Mouse (Mus musculus) heart, embryonic 11.5 days (tissue): Measurements from ENCODE around the gene Pkd2l1. TPM values are rescaled to one million over a fixed set of nuclear protein-coding genes. Genes with fewer than 3 reads are reported as not detected.

Experiments
- ATAC-seq: fragments of 200-750 bp; cut with Nextera tagmentation; replicated peaks from 2 replicates; pipeline ENCODE4 v1.8.0; 2017; ENCODE audit warnings: moderate library complexity; ENCODE audit not compliant: insufficient number of reproducible peaks, low FRiP score, low TSS enrichment
- H3K27ac ChIP-seq: fragments of 300-500 bp; sonication (generic); 2 replicates; pipeline ENCODE4 v1.5.1; 2014; ENCODE audit warnings: mild to moderate bottlenecking, low read depth, low read length
- H3K27me3 ChIP-seq: fragments of 300-500 bp; sonication (generic); 2 replicates; pipeline ENCODE4 v1.6.1; 2014; ENCODE audit warnings: mild to moderate bottlenecking, low read length, mixed read lengths; ENCODE audit not compliant: control insufficient read depth, insufficient read depth
- H3K36me3 ChIP-seq: fragments of 300-500 bp; sonication (generic); 2 replicates; pipeline ENCODE4 v1.6.1; 2014; ENCODE audit warnings: mild to moderate bottlenecking, low read length, moderate library complexity, mixed read lengths; ENCODE audit not compliant: control insufficient read depth, insufficient read depth
- H3K4me1 ChIP-seq: fragments of 300-500 bp; sonication (generic); 2 replicates; pipeline ENCODE4 v1.6.1; 2014; ENCODE audit warnings: low read length; ENCODE audit not compliant: control insufficient read depth, insufficient read depth
- H3K4me2 ChIP-seq: fragments of 300-500 bp; sonication (generic); 2 replicates; pipeline ENCODE4 v1.6.1; 2014; ENCODE audit warnings: mild to moderate bottlenecking, moderate library complexity
- H3K4me3 ChIP-seq: fragments of 300-500 bp; sonication (generic); 2 replicates; pipeline ENCODE4 v1.5.1; 2014; ENCODE audit warnings: low read depth, low read length
- H3K9ac ChIP-seq: fragments of 300-500 bp; sonication (generic); 2 replicates; pipeline ENCODE4 v1.6.1; 2014; ENCODE audit warnings: mild to moderate bottlenecking, low read depth, low read length, moderate library complexity
- H3K9me3 ChIP-seq: fragments of 300-500 bp; sonication (generic); replicated peaks from 2 replicates; pipeline ENCODE4 v1.6.1; 2016; ENCODE audit warnings: low read length; ENCODE audit not compliant: control insufficient read depth
- WGBS: fragments of 180-500 bp; shearing (Covaris S2); extraction: QIAGEN DNeasy Blood & Tissue Kit; methylation state at CpG from one replicate; pipeline ENCODE4 v1.1.7; 2014; ENCODE audit not compliant: insufficient replicate concordance; 5-methylcytosine and 5-hydroxymethylcytosine counted together
- polyA plus RNA-seq: library from polyadenylated mRNA; unstranded; fragments of >200 nt; fragmentation: Nextera tagmentation; extraction: Ambion mirVana; gene quantifications from 2 replicates; pipeline ENCODE4 v1.2.1, GENCODE M21; 2014

The Pkd2l1 gene
- polyA plus RNA-seq, 1 experiment from 2014 or later, result not detected

DNA sequence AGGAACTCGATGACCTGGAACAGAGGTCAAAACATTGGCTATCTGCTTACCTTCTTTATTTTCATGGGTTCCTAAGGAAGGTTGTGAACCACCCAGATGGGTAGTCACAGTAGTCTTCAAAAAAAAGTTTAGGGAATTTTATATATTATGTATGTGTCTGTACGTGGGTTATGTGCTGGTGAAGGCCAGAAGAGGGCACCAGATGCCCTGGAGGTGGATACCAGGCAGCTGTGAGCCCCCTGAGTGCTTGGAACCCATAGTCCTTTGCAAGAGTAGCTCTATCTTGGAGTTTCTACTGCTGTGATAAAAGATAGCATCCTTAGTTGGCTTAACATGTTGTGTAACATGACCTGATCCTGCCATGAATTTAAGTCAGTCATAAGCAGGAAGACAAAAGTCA is 14.8 kb upstream of the Pkd2l1 start:
- Histone ChIP-seq H3K9ac (no peak overlapping the region), H3K27ac (no peak overlapping the region), H3K9me3 (no peaks in the 10 kb centered on the region), H3K36me3 (no peaks in the 10 kb centered on the region), H3K27me3 (peaks cover 3% of the 10 kb centered on the region; the same call in 1 of the 2 replicates), H3K4me3 (no peak overlapping the region), H3K4me1 (no peaks in the 10 kb centered on the region), H3K4me2 (no peak overlapping the region)
- ATAC-seq, result no peak
- WGBS, result 59% methylated on average over 2 of the region's 2 CpGs

DNA sequence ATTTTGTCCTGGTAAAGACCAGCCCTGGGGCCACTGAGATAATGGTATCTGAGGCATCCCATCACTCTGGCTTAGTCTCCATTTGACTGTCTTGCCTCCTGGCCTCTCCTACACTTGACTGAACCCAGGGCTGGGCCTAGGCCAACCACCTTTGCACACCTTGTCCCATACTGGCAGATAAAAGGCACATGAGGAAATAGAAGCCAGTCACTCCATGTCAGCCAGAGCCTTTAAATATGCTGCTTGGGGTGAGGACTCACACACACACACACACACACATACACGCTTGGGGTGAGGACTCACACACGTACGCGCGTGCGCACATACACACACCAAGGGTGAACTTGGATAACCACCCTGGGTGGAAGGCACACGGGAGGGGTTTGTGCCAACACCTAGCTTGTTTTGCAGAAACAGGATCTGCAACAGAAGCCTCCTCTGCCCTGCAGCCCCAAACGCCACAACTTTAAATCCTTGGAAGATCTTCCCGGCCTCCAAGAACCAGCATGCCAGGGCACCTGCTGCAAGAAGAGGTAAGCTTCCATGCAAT is 10.8 kb upstream of the Pkd2l1 start, which contains the start of gene Scd3:
Scd3 (plus strand) TSS at position 255 of the 550 bp plus-strand sequence.
- Histone ChIP-seq H3K9ac (no peak within 1 kb of the TSS), H3K4me2 (no peak within 1 kb of the TSS), H3K27ac (no peak within 1 kb of the TSS), H3K4me1 (no peaks in the 10 kb centered on the region), H3K9me3 (no peaks in the 10 kb centered on the region), H3K36me3 (no peaks in the 10 kb centered on the region), H3K4me3 (no peak within 1 kb of the TSS), H3K27me3 (no peaks in the 10 kb centered on the region)
- 88% methylated on average over 9 of the region's 9 CpGs for WGBS
- no peak for ATAC-seq

DNA sequence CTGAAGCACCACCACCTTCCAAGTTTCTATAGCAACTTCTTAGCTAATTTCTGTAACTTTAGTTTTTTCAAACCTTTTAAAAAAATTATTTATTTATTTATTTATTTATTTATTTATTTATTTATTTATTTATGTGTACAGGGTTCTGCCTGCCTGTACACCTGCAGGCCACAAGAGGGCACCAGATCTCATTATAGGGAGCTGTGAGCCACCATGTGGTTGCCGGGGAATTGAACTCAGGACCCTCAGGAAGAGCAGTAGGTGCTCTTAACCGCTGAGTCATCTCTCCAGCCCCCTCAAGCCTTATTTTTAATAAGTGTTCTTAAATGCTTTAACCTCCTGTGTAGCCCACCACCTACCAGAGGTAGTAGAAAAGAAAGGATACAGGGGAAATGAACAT is 6.7 kb upstream of the Pkd2l1 start:
- no peak overlapping the region for H3K4me2 ChIP-seq
- H3K9me3 ChIP-seq, result no peaks in the 10 kb centered on the region
- no peak overlapping the region for H3K4me3 ChIP-seq
- 74% methylated on average over 2 of the region's 2 CpGs for WGBS
- no peaks in the 10 kb centered on the region for H3K4me1 ChIP-seq
- no peak overlapping the region for H3K9ac ChIP-seq
- H3K27ac ChIP-seq, result no peak overlapping the region
- no peak for ATAC-seq
- H3K36me3 ChIP-seq, result no peaks in the 10 kb centered on the region
- no peaks in the 10 kb centered on the region for H3K27me3 ChIP-seq

DNA sequence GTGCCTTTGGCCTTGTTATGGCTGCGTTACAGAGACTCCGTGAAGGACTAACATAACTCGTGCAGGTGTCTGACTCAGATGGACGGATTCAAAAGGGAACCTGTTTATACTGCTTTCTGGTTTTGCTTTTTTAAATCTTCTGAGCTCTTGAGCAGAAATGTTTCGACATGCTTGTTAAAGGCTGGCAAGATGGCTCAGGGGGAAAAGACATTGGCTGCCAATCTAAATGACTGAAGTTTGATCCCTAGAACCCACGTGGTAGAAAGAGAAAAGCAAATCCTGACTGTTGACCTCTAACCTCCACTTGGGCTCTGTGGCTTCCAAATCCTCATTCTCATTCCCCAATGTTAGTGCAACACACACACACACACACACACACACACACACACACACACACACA is 6.3 kb upstream of the Pkd2l1 start:
- no peaks in the 10 kb centered on the region for H3K4me1 ChIP-seq
- no peak overlapping the region for H3K4me3 ChIP-seq
- H3K36me3 ChIP-seq, result no peaks in the 10 kb centered on the region
- ATAC-seq, result no peak
- no peak overlapping the region for H3K27ac ChIP-seq
- no peaks in the 10 kb centered on the region for H3K27me3 ChIP-seq
- no peaks in the 10 kb centered on the region for H3K9me3 ChIP-seq
- H3K9ac ChIP-seq, result no peak overlapping the region
- H3K4me2 ChIP-seq, result no peak overlapping the region
- 87% methylated on average over 6 of the region's 6 CpGs for WGBS

DNA sequence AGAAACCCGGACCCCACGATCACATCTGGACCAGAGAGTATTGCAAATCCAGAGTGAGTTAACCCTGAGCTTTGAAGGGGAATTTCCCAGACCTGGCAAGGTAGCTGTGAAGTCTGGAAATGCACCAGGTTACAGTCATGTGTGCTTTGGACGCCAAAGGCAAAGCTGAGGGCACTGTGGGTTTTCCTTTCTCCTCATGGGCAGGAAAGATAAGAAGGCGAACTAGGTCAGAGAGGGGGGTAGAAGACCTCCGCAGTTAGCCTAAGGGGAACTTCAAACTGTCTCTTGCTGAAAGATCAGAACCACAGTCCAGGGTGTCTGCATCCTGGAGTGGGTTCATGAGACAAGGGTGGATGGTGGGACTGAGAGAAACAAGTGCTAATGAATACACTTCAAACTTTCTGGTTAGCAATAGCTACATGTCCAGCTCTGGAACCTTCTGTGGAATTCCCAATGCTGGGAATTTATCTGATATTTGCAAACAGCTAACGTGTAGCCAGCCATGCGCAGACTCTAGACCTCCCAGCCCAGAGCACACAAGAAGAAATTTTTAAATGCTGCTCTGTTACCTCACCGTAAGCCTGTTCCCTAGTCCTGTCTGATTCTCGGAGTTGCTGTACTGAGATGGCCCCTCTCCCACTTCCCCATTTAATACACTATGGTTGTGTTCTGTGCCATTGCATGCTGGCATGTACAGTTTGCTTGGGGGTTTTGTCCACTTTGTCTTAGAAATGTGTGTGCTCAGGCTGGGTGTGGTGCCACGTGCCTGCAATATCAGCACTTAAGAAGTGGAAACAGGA is 5.0 kb upstream of the Pkd2l1 start:
- Histone ChIP-seq H3K4me3 (no peak overlapping the region), H3K27me3 (no peaks in the 10 kb centered on the region), H3K9ac (no peak overlapping the region), H3K27ac (no peak overlapping the region), H3K36me3 (no peaks in the 10 kb centered on the region), H3K9me3 (no peaks in the 10 kb centered on the region), H3K4me1 (no peaks in the 10 kb centered on the region), H3K4me2 (no peak overlapping the region)
- WGBS, result 79% methylated on average over 10 of the region's 10 CpGs
- ATAC-seq, result no peak

DNA sequence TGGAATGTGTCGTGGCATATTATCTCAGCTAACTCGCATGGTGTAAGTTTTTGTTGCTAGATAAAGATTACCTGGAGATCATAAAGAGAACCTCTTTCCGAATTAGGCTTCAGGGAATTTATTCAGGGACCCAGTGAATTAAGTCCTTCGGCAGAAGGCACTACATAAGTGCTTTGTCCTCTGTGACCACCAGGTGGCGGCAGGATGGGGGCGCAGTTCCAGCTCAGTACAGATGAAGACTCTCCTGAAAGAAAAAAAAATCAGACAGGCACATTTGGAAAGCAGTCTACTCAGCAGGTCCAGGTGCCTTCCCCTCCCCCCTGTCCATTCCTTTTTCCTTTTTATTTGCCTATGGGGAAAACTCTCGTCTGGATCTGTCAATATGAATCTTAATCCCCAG is 2.9 kb upstream of the Pkd2l1 start:
- no peak for ATAC-seq
- Histone ChIP-seq H3K4me3 (no peak overlapping the region), H3K36me3 (no peaks in the 10 kb centered on the region), H3K27ac (no peak overlapping the region), H3K27me3 (no peaks in the 10 kb centered on the region), H3K9me3 (no peaks in the 10 kb centered on the region), H3K4me2 (no peak overlapping the region), H3K9ac (no peak overlapping the region), H3K4me1 (no peaks in the 10 kb centered on the region)
- 16% methylated on average over 7 of the region's 7 CpGs for WGBS

DNA sequence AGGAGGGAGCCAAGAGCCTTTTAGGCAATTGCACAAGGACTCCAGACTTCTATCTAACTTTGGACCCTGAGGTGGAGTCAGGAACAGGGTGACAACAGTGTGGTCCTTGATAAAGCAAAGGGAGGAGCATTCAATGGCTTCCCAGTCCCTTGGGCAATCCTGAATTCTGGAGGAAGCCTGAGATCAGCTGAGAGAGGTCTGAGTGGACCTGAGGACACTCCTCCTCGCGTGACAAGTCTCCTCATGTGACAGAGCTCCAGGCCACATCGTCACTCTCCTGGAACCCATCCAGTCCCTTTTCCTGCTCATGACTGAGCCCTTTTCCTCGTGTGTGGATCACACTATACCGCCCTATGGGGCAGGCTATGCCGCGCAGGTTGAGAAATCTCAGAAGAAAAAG is 1.7 kb upstream of the Pkd2l1 start:
- Histone ChIP-seq H3K4me1 (no peaks in the 10 kb centered on the region), H3K4me3 (no peak overlapping the region), H3K36me3 (no peaks in the 10 kb centered on the region), H3K4me2 (no peak overlapping the region), H3K27ac (no peak overlapping the region), H3K27me3 (no peaks in the 10 kb centered on the region), H3K9ac (no peak overlapping the region), H3K9me3 (no peaks in the 10 kb centered on the region)
- 70% methylated on average over 7 of the region's 7 CpGs for WGBS
- ATAC-seq, result no peak

DNA sequence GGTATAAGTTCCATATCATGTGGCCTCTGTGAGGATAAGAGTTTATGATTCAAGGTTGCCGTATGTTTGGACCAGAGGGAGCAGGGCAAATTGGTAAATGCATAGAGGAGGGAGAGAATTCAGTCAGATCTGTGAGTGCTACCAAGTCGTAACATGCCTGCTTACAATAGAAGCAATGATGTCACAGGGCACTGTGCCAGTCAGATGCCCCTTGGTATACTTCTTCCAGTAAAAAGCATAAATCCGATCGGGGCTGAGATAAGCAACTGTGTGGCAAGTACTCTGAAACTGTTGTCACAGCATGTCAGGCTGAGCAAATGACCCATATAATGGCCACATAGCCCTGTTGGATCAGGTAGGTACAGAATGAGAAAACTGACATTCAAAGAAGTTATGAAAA is 3.2 kb downstream of the Pkd2l1 start:
- Histone ChIP-seq H3K9ac (no peak overlapping the region), H3K4me3 (no peak overlapping the region), H3K4me2 (no peak overlapping the region), H3K36me3 (no peaks in the 10 kb centered on the region), H3K4me1 (no peaks in the 10 kb centered on the region), H3K27ac (no peak overlapping the region), H3K27me3 (no peaks in the 10 kb centered on the region), H3K9me3 (no peaks in the 10 kb centered on the region)
- WGBS, result 83% methylated on average over 4 of the region's 4 CpGs
- no peak for ATAC-seq

DNA sequence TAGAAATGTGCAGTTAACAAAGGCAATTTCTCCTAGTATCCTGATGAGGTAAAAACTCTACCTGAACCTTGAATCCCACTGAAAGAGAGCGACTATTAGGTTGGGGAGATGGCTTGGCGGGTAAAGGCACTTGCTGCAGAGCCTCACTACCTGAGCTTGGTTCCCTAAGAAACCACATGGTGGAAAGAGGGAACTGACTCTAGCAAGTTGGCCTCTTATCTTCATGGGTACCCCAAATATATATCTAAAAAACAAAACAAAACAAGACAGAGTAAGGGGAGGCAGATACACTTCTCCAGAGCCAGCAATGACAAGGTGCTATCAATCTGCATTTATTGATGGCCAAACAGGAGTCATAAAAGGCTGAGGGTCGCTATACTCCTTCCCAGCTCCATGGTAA is 8.3 kb downstream of the Pkd2l1 start:
- 70% methylated on average over 3 of the region's 3 CpGs for WGBS
- Histone ChIP-seq H3K27ac (no peak overlapping the region), H3K27me3 (no peaks in the 10 kb centered on the region), H3K4me1 (no peaks in the 10 kb centered on the region), H3K4me3 (no peak overlapping the region), H3K4me2 (no peak overlapping the region), H3K9me3 (no peaks in the 10 kb centered on the region; the same call in 1 of the 2 replicates), H3K9ac (no peak overlapping the region), H3K36me3 (no peaks in the 10 kb centered on the region)
- ATAC-seq, result no peak
